Mouse (Mus musculus) regulatory T cell (primary cell): ENCODE results near the gene Coa5.

ENCODE experiments used
- in situ Hi-C: fragments of 300-600 bp; cut with MboI, MseI; formaldehyde crosslinking; loops from one replicate; pipeline ENCODE4 v1.15.1; 2025; ENCODE audit warnings: high pct_unique_total_duplicates

Gene Coa5

DNA sequence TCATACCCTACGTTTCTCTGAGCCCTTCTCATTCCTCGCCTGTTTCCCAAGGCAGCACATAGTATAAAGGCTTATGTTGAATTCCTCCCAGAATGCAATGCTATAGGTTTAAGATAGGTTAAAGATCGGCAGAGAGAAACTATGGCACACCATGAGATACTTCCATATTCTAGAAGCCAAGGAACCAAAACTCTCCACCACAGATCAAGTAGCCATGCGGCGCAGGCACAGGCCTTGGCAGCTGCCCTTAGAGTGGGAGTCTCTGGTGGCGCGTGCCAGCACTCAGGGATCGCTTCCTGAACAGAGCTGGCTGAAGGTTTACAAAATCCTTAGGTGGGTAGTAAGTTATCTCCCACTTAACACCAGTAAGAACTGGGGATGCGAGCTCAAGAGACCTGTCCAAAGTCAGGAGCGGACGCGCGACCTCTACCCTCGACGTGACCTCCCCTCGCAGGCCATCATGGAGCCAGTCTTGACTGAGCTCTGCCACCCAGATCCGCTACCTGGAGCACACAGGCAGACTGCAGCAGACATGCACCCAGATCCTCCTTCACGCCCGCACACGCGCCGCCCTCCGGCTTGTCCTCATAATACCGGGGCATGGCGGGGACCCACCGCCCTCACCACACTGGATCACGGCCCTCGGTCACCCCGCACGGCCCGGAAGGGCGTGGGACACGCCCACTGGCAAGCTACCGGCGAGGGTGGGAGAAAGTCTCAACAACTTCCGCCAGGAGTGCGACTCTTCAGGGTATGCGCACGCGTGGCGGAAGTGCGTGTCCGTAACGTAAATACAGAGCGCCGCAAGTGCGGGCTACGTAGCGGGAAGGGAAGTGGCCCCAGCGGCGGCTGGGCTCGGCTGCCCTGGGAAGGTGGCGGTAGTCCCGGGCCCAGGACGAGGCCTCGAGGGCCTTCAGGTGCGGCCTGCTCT, at the start of gene Coa5, which contains the start of gene Unc50:
Gene Coa5 (minus strand): TSS at position 738 of the 931 bp plus-strand sequence.
Gene Unc50 (plus strand): TSS at position 774 of the 931 bp plus-strand sequence.
- in situ Hi-C loops = loop anchor here (5.0 to 10.0 kb wide), 2 partner anchors 203 to 445 kb away; partner anchors contain the start of gene Lipt1

DNA sequence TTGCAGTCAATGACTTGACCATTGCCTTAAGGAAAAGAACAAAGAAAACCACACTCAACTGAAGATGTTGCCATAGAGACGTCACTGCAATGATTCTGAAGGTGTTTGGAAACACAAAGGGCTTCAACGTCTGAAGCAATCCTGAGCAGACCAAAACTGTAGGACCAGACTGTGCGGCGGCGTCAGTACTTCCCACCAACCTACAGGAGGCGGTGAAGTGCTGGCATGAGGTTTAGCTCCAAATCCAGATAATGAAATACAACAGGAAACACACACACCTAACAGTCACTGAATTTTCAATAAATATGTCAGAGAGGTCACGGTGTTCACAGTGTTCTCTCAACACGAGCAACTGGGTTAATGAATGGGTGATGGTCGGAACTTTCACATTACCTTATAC, 49.2 kb upstream of the Coa5 start:
- in situ Hi-C loops = loop anchor here (10.0 kb wide), 1 partner anchor 1246 kb away; no protein-coding TSS in a partner anchor

DNA sequence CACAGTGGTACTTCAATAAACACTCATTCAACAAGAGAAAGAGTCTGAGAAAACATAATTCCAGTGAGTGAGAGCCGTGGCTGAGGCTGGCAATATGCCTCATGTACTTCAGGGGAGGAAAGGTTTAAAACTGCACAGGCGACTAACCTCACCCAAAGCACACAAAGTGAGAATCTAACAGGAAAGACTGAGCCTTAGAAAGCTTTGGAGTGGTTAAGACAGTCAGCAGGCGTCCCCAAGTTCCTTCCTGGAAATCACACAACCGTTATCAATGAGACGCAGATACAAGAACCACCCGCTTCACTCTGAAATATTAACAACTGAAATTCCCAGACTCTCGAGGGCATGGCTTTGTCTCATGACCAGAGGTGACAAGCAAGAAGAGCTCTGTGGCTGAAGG, 48.5 kb upstream of the Coa5 start:
- in situ Hi-C loops = loop anchor here (10.0 kb wide), 1 partner anchor 1246 kb away; no protein-coding TSS in a partner anchor

DNA sequence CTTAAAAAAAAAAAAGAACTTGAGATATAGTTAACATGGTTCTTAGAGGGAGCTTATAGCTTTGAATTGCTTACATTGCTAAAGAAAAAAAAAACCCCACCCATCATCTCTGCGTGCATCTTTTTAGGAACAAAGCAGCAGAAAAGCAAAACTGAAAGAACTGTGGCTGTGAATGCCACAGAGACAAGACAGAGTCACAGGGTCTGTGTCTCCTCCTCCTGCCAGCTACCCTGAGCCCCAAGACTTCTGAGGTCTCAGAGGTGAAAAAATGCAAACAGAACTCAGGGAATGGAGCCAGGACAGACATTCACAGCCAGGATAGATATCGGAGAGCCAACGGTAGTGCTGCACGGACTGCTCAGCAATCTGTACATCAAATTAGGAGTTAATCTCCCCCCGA, 48.0 kb upstream of the Coa5 start:
- in situ Hi-C loops = loop anchor here (10.0 kb wide), 1 partner anchor 1247 kb away; no protein-coding TSS in a partner anchor

DNA sequence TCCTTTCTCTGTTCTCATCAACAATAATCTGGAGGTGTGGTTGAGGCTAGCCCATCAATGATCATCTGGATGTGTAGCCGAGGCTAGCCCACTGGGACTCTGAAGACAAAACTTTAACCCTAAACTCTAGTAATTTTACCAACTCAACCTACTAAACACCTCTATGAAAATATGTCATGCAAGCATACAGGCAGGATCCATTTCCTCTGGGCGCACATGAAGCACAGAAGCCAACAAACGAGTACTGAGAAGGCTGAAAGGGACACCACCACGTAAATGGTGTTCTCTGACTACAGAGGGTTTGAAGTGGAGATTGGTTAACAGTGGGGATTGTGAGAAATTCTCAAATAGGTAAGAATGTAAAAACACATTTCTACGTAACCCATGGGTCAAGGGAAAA, 47.3 kb upstream of the Coa5 start:
- in situ Hi-C loops = loop anchor here (10.0 kb wide), 1 partner anchor 1248 kb away; no protein-coding TSS in a partner anchor

DNA sequence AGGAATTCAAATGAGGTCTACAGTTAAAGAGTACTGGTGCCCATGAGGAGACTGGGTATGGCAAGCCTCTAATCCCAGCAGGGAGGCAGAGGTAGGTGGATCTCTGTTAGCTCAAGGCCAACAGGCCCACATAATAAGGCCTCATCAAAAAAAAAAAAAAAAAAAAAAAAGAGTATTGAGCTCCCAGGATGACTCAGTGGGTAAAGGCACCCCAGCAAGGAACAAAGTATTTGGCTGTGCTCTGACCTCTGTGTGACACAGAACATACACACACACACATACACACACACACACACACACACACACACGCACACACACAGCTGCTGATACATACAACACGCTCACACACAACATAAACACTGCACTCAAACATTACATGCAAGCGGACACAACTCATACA, 45.4 kb upstream of the Coa5 start:
- in situ Hi-C loops = loop anchor here (10.0 kb wide), 1 partner anchor 1249 kb away; no protein-coding TSS in a partner anchor

DNA sequence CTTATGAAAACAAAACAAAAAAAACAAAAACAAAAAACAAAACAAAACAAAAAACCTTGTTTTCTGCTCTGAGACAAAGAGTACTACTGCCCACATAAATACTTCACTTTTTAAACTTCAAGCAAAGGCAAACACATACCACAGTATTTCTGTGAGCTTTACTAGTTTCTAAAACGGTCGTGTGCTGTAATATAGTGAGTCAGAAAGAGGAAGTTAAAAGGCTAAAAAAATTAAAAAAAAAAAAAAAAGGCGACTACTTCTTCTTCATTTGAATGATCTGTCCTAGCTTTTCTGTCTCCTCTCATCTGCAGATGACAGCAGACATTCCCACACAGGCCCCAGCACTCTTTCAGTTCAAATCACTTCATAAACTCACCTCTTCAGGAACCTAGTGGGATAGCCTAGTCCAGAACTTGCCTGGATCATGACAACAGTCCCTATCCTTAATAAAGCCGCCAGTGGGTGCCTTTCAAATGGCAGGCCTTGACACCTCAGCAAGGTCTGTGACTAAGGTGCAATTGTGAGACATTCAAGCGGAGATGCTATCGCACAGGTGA, 44.8 kb upstream of the Coa5 start:
- in situ Hi-C loops = loop anchor here (5.0 to 10.0 kb wide), 2 partner anchors 158 to 1250 kb away; no protein-coding TSS in a partner anchor

DNA sequence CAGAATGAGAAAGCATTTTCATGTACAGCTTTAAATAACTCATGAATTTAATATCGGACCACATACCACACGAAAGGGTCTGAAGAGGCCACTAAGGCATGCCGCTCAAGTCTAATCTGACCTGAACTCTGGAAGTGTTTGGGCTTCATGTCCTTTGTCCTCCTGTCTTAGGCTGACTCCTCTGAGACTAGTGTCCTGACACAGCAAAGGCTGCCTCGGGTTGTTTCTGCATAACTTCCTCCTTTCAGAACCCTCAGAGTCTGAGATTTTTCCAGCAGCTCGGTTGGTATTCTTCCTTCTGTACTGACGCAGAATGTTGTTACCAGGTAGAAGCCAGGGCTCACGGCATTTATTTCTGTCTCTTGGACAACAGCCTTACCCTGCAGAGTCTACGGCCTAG, 44.1 kb upstream of the Coa5 start:
- in situ Hi-C loops = loop anchor here (5.0 to 10.0 kb wide), 2 partner anchors 158 to 1251 kb away; no protein-coding TSS in a partner anchor

DNA sequence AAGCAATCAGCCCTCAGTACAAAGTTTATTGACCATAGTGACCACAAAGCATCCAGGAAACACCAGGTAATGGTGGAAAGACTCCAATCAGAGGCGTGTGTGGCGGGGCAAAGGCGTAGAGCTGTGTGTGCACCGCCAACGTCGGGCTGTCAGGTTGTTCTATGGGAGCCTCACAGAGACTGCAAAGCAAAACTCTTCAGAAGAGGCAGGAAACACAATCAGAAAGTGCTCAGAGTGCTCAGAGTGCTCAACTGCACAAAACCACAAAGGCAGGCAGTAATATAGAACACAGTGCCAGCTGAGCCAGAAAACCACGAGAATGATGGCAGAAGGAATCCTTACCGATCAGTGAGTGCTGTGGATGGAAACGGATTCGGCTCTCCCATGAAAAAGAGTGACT, 43.3 kb upstream of the Coa5 start:
- in situ Hi-C loops = loop anchor here (5.0 to 10.0 kb wide), 2 partner anchors 159 to 1252 kb away; no protein-coding TSS in a partner anchor

DNA sequence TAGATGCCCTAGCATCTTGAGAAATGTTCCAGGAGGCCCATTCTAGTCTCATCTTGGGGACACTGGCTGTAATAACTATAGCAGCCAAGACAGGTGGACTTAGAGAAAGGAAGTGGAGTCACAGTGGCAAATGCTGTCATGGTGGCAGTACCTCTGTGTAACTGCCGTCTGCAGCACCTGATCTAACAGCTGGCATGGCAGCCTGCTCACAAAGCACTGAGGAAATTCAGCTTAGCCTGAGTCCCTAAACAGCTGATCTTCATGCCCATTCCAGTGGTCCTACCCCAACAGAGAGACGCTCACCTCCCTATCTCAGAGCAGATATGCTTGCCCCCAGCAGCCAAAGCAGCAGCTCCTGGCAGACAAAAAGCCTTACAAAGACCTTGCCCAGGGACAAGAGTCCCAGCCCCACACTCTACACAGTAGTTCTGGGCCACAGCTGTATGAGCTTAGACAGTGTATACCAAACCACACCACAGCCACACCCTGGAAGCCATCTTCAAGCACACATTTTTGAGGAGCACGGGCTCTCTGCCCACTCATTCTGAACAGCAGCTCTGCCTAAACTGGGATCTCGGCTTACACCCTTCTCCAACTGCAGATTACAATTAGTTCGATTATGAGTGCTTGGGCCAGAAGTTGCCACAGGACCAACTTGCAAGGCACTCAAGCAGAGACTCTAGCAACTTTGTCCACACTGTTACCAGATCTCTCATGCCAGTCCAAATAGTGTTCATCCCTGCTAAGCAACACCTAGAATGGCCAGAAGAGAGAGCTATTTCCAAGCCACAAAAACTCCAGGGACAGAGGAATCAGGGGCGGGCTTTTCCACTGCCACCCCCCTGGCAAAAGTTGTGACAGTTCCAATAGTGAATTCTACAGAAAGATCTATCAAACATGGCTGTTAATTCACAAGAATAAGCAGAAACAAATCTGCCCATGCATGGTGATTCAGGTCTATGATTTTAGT, 41.6 kb upstream of the Coa5 start:
- in situ Hi-C loops = loop anchor here (5.0 to 10.0 kb wide), 2 partner anchors 161 to 1253 kb away; no protein-coding TSS in a partner anchor

DNA sequence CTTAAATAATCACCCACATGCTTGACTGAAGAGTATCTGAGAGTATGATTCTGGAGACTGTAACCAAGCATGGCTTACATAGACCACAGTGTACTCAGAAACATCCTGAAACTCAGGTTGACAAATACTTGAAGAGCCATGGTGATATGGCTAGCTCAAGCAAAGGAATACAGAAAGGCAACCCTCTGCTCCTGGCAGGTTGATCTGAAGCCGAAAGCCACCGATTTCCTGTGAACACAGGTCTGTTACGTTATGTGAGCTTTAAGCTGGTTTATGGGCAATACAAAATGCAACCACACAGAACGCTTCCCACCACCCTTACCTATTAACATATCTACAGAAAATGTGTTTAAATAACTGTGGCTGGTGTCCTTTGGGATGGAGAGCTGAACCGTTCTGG, 39.1 kb upstream of the Coa5 start:
- in situ Hi-C loops = no loop called here

DNA sequence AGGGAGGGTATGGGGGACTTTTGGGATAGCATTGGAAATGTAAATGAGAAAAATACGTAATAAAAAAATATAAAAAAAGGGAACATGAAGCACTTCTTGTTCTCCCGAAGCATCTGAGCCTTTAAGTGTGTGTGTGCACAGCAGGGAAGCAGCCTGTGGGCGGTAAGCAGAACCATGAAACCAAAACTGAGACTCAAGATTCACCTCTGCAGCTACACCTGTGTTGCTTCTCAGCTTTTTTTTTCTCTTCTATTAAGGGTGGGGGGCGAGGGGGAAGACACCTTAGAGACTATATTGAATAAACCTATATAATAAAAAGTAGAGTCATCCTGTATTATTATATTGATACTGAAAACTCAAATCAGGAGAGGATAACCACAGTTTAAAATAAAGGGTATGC, 37.9 kb upstream of the Coa5 start:
- in situ Hi-C loops = no loop called here

DNA sequence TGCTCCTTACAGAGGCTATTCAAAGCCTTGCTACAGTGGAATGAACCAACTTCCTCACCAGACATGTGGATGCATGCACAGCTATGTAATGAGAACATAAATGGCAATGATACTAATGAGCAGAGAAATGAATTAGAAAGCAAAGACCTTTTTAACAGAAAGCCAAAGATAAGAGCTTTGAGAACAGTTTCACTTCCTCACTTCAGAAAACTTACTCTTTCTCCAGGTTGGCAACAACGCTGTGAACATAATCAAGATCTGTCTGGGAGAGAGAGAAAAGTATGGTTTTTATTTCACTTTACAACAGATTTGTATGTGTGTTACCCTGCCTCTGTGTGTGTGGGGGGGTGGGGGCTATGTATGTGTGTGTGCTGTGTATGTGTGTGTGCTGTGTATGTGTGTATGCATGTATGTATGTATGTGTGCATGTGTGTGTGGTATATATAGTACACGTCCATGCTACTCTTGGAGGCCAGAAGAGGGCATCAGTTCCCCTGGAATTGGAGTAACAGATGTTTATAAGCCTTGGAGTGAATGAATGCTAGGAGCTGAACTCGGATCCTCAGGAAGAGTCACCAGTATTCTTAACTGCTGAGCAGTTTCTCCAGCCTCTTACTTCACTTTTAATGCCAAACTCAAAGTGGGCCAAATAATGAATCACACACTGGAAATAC, 36.6 kb upstream of the Coa5 start:
- in situ Hi-C loops = no loop called here

DNA sequence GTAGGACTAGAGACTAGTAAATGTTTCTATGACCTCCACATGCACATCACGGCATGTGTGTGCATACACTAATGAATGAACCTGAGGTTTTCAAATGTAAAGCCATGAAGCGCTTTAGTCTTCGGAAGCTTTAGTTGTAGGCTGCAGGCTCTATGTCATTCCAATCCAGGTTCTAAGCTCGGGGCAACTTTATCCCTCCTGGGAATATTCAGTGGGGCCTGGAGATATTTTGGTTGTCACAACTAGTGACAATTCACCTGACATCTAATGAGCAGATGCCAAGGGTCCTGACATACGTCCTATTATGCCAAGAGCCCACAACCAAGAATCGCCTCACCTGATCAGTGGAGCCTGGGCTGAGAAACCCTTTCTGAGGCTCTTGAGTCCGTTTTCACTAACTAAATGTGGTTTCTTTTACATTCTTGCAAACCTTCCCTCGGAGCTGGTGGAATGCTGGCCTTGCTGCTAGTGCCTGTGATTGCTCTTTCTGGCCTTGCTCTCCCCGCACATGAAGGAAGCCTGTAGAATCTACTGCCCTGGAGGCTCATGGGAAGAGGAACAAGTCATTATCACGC, 35.1 kb upstream of the Coa5 start:
- in situ Hi-C loops = no loop called here

DNA sequence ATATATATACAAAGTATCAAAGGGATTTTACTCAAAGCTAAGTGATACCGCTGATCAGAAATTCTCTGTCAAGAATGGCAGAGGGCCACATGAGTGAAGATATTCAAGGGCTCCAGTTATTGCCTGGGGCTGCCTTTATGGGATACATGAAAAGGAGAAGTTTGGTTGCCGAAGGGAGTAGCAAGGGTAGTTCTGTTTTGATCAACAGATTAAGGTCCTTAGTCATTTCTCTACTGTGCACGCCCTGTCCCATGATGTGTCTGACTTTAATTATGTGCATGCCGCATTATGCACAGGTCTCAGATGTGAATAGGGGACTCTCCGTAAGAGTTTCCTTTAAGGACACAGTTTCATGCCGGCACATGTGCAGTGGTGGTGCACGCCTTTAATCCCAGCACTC, 27.6 kb upstream of the Coa5 start:
- in situ Hi-C loops = no loop called here

DNA sequence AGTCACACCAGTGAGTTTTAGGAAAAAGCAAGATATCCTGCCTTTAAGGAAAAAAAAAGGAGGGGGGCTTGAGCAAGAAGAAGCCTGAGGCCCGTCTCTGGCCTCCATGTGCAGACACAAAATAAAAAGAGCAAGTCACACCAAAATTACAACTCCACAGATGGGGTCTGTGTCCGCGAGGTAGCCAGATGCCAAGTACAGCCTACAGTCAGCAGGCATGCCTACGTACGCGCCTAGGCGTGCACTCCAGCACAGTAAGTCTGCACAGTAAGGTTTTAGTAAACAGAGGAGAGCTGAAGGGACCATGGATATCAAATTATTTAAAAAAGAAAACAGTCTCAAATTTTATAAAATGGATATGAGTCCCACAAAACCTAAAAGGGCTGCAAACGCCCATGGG, 21.4 kb upstream of the Coa5 start:
- in situ Hi-C loops = no loop called here

DNA sequence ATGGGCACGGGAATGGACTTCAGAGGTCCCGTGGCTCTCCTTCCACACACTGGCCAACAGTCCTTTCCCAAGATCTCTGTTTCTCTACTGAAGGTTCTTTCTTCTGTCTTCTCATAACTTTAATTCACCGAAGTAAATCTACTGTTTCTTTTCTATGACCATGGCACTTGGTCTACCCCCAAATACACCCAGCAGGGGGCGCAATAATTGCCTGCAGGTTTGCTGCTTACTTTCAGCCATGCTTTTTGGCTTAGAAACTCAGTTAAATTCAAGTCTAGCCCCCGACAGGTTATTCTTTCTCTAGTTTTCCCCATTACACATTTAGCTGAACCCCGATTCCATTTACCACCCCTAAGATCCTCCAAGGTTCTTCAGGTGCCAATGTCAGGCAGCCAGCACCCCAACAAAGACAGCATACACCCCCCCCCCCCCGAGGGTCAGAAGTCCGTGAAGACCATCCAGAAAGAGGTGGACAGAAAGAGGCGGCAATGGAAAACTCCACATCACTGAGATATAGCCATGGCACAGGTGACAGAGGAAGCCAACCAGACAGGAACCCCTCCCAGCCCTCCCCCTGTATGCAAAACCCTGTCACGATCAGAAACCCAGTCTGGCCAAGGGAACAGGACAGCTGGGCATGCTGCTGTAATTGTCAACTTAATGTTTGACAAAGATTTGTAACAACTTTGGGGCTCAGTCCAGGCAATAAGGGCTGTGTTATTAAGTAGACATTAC, 18.6 kb upstream of the Coa5 start:
- in situ Hi-C loops = no loop called here

DNA sequence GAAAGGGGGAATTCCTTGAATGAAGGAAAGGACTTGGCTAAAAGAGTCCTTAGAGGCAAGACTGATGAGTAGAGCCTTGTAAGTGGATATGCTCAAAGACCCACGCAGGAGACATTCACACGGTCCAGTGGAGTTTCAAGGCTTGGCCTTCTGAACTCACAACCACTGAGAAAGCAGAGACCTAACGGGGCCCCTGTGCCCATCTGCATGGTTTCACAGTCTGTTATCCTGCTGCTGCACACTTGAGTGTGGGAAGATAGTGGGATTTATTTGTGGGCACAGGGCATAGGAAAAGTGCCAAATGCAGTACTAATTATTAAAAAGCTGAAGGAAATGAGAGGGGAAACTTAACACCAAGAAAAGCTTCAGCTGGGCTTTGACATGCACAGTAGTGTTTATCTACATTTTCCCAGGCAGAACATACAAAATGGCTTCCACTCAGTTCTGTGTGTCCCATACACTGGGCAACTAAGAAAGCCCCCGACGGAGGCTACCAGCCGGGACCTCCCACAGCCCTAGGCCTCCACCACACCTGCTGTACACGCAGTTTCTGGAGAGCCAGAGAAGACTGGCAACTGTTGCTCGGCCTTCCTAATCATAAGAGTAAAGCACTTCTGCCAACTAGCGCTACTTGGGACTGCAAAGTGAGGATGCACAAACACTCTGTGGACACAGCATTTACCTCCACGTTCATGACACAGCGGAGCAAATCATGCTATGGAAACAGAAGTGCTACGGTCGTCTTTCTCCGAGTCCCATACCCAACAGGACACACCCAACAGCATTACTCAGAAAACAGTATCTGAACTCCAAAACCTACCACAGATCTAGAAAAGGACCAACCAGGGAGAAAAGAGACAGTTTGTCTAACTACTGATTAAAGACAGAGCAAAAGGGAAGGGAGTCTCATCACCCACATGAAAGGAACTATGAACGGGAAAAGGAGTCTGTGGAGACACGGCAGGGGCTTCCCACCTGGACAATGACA, 13.2 kb upstream of the Coa5 start:
- in situ Hi-C loops = no loop called here
